Mouse (Mus musculus): Measurements from ENCODE around the gene H2-Q7.
A peak's percentile ranks its signal among the peaks of the same experiment; 100 is the strongest.
"Not testable (repeated sequence)": the region's sequence is repeated elsewhere in the genome, so short reads cannot be mapped to it uniquely, and the experiment has no call there.

GRCm38 (mm10) chr17:35389796-35390195 is 49.2 kb upstream of the H2-Q7 start:
- TF ChIP-seq CTCF (IDR thresholded peaks at IDR 0.05) = peak; percentile 69
- TF ChIP-seq EP300 (IDR thresholded peaks at IDR 0.05) = not testable (repeated sequence)
